Mouse (Mus musculus) ES-Bruce4 (cell line): ENCODE results near the gene Ift122.

Experiments
- CTCF ChIP-seq: IDR thresholded peaks from one replicate; pipeline ENCODE4 v1.8.1; 2011; ENCODE audit warnings: low read depth, low read length
- EP300 ChIP-seq: IDR thresholded peaks from 2 replicates; pipeline ENCODE4 v1.6.1; 2011; ENCODE audit warnings: low read depth, low read length; ENCODE audit not compliant: insufficient read depth
- POLR2A ChIP-seq: IDR thresholded peaks from one replicate; pipeline ENCODE4 v1.8.1; 2011; ENCODE audit warnings: low read length; ENCODE audit not compliant: insufficient read depth

- TF ChIP-seq POLR2A (no peak), EP300 (no peak), CTCF (no peak)
Observed at GRCm38 (mm10) chr6:115926416-115926815, 73.1 kb downstream of the Ift122 start.
